Mouse (Mus musculus) gastrocnemius, adult 8-10 months (tissue): ENCODE measurements around the gene Akr1b8. TPM values are rescaled to one million over a fixed set of nuclear protein-coding genes. Genes with fewer than 3 reads are reported as not detected.
"Not testable (repeated sequence)": the region's sequence is repeated elsewhere in the genome, so short reads cannot be mapped to it uniquely, and the experiment has no call there.

ENCODE experiments used
- DNase-seq, 2 experiments: peaks; one replicate each; pipeline ENCODE4 v3.0.0; 2022; ENCODE audit warnings: low spot score in 2 of 2
- total RNA-seq, 4 experiments: library from RNA; stranded (reverse); gene quantifications; 2 replicates each; pipeline ENCODE4 v1.2.4; 2022

The Akr1b8 gene
- 1 to 10 TPM; 1.3 to 2.4 (median 1.6) TPM for total RNA-seq

DNA sequence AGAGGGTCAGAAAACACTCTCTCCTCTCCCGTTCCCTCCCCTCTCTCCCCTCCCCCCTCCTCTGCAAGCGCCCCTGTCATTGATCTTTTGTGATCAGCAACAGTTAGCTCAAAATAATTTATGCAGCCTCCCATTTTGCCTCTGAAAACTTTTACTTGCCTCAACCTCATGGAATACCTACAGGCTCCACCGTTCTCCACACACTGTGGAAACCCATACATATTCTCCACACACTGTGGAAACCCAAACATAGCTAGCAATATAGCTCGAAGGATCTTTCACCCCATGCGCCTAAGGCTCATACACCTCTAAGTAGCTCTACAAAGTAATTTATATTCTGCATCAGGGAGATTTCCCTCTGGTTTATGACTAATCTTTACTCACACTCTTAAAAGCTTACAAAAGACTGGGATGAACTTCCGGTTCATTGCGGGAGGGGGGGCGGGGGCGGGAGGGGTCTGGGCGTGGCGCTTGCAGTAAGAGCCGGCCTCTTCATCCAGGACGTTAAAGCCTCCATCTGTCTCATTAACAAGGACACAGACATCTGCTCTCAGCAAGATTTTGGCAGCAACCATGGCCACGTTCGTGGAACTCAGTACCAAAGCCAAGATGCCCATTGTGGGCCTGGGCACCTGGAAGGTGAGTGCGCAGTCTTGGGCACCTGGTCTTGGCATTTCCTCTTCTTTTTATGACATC lies at the start of gene Akr1b8:
Gene Akr1b8, plus strand, starts transcription at position 462 of the 696 bp plus-strand sequence.
- DNase-seq: peak in 1 of 2 experiments; percentile 13

DNA sequence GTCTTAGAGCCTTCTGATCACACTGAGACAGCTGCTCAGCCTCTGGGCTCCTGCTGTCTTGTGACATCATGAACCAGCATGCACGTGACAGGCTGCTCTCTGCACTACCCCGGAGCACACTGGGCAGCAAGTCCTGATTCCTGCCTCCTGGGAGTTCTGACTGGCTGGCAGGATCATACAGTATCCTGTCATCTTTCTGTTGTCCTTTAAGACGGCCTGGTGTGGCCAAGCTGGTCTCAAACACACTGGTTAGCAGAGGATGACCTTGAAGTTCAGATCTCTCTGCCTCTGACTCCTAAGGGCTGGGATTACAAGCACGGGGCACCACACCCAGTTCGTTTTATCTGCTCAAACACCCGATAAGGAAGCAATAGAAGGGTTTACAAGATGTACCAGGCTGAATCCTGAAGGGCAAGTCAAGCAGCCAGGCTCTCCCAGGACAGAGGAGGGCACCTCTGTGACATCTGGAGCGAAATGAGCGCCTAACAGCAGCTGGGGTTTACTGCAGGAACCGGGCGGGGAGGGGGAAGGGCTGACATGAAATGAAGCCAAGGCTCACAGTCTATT lies 49.2 kb upstream of the Akr1b8 start:
- peak; percentile 22 to 31 for DNase-seq

DNA sequence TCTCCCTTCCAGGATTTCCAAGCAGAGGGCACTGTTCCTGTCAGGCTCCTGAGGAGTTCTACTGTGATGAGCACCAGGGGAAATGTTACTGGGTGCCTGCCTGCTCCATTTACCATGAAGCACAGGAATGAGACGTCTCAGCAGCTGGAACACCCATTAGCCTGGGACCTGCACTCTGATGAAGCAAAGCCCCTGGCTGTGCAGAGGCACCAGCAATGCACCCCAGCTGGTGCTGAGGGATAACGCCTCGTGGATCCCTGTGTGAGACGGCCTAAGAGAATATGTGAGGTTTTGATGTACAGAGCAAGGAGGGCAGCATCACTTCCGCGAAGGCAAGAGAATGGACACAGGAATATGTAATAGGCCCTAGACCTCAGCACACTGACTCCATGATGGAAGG lies 47.1 kb upstream of the Akr1b8 start:
- no peak for DNase-seq

DNA sequence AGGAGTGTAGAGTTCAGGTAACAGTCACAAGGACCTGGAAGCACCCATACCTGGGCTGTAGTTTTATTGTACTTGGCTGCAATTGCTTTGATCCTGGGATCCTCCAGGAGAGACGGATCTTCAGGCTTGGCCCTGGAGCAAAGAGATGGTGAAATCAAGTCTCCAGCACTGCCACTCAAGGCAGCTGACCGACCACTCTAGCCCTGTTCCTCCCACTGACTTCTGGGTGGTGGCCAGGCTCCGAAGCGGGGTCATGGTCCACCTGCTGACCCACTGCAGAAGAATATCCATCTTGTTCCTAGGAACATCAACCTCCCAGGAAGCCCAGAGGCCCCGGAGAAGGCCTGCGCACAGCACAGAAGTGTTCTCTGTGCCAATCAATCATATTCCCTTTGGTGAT lies 44.4 kb upstream of the Akr1b8 start:
- no peak for DNase-seq

DNA sequence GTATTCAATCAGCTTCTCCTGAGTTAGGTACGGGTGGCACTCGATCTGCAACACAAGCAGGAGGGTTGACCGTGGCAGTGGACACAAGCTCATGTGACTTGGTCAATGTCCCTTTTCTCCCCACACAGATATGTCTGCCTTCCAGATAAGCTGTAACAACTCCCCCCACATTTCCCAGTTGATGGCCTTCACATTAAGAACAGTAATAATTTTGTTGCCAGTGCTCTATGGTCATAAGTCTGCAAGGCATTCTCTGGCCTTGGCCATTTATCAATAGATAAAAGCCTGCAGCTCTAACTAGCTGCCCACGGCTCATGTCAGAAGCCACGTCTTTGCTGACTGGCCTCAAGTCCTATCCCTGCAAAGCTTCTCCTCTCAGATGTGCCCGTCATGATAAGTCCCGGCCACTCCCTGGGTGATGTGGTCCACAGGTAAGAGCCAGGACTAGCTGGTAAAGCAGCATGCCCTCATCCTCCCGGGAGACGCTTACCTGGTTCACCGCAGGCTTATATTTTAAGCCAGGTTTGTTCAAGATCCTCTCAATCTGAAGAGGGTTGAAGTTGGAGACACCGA lies 43.8 kb upstream of the Akr1b8 start:
- no peak for DNase-seq

DNA sequence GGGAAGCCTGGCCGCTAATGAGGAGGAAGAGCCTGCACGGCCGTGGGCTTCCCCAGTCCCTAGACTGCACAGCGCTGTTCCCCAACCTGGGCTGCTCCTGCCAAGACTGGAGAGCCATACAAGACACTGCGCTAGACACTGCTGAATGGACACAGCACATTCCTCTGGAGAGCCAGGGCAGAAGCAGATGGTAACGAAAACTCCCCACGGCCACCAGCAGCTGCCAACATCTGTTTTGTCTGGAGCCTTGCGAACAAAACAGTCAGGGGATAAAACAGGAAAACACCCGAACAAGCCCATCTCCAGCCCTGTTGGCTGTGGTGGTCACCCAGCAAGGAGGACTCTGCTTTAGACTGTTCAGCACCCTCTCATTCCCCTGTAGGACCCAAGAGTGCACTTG lies 40.5 kb upstream of the Akr1b8 start:
- DNase-seq: no peak

DNA sequence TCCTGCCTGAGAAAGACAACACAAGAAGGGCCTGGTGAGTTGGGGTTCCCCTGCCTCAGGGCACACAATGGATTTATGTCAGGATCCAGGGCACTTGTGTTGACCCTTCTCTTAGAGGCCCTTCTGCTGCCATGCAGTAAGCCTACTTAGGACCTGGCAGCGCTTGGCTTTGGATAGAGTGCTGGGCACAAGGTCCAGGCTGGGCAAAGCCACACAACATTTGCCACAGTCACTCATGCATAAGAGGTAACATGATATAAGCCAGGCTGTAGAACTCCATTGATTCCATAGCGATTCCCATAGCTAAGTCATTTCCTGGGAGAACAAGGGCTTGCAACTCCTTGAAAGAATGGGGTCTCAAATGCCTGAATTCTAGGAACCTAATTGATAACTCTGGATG lies 40.0 kb upstream of the Akr1b8 start:
- peak; percentile 52 to 70 for DNase-seq

DNA sequence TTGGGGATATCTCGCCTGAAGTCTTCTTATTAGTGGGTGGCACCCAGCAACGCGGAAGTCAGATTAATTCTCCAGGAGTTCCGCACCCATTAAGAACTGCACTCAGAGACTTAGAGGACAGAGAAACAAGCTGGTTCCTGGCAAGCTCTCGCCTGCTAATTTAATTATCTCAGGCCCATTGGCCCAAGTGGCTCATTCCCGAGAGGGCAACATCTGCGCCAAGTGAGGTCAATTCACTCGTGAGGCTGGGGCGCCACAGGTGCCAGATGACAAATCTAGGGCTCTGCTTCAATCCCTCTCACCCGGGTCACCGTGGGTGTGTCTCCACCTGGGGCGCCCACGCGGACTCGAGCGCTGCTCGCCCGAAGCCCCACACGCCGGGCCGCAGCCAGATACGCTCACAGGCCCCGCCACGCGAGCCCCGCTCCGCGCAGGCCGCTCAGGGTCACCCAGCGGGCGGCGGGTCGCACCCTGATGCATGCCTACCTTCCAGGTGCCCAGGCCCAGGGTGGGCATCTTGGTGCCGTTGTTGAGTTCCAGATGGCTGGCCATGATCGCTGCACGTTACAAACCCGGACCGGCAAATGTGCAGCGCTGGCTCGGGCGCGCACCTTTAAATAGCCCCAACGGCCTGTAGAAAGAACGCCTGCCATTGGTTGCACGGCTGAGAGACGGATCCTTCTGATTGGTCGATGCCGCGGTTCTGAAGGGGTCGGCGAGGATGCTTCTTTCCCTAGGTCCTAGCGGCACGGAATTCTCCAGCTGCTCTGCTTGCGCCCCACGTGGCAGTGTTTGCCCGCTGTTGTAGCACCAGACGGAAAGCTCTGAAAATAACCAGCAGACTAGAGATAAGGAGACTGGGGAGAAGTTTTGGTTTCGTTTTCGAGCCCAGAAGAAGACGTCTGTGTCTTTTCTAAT lies 36.8 kb upstream of the Akr1b8 start, which contains the start of gene Akr1b3:
Gene Akr1b3, minus strand, starts transcription at position 625 of the 918 bp plus-strand sequence.
- DNase-seq: peak; percentile 80 to 87

DNA sequence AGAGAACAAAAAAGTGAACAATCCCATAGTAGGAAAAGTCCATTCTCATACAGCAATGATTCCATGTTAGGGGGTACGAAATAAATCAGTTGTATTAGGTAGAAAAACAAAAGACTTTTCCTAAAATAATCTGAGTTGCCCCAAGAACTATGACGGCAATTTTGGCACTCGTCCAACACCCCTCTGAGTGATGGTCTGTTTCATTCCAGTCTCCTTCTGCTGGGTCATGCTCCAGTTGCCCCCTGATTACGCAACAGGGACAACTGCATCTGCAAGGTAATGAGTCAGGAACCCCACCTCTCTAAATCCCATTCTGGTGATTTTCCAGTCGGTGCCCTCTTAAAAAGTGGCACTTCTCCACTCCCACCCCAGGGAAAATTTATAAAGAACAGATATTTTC lies 35.7 kb upstream of the Akr1b8 start:
- DNase-seq: no peak

DNA sequence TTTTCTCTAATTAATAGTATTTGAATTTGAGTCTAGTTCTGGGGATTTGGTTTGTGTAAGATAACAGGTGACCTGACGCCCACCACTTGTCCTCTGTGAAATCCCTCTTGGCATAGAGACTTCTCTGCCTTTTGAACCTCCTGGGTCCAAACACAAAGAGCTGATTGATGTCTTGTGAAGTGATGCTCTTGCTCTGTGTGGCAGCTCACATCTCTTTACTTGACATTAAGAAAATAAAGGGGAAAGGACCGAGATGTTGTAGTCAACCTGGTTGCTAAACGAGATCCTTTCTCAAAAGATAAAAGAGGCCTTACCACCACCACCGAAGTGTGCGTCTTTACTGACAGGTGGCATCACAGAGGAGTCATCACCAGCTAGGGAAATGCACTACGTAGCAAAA lies 35.3 kb upstream of the Akr1b8 start:
- no peak for DNase-seq

DNA sequence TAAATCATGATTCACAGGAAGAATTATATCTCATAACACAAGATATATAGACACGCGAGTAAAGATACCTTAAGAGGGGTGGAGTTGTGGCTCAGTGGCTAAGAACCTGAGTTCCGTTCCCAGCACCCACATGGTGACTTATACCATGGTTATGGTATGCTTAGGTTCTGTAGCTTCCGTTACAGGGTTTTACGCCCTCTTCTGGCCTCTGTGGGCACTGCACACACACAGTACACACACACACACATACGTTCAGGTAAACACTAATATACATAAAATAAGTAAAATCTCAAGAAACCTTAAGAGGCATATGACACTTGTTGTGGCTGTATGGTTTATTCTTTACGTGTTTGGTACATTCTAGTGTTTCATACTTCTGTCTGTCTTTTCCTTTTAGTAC lies 31.8 kb upstream of the Akr1b8 start:
- no peak for DNase-seq

DNA sequence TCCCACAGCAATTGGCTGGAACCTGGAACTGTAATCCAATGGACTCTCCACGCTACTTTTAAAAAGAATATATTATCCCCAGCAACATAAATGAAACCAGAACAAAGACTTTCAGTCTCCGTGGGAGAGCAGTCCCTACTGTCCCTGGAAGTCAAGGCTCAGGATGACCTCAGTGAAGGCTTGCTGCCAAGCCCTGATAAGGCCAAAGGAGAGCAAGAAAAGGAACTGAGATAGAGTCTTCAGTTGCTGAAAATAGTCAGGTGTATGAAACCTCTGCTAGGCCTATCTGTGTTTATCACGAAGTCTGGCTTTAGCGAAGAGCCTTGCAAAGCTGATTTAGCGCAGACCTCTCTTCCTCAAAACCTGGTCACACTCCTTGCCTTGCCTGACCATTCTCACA lies 22.5 kb upstream of the Akr1b8 start:
- DNase-seq: no peak

DNA sequence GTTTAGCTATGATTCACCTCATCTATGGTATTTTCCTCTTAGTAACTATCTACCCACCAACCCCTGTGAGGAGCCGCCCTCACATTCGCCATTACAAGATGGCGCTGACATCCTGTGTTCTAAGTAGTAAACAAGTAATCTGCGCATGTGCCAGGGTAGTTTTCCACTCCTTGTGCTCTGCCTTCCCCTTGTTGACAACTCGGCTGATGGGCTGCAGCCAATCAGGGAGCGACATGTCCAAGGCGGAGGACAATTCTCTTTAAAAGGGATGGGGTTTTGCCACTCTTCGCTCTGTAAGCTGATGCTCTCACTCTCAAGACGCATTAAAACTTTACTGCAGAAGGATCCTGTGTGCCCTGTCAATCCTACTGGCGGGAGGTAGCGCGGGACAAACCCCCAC lies 22.1 kb upstream of the Akr1b8 start:
- DNase-seq: not testable (repeated sequence)

DNA sequence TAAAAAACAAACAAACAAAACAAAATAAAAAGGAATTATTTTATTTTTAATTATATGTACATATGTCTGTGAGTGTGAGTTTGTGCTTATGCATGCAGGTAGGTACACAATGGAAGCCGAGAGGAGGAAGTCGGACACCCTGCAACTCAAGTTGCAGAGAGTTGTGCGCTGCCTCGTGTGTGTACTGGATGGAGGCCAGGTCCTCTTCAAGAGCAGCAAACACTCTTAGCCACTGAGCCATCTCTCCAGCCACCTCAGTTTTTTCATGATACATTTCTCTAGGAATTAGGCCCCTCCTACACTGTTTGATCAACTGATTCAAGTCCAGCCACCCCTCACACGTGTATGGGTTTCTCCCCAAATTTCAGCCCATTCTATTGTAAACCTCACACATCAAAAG lies 19.2 kb upstream of the Akr1b8 start:
- no peak for DNase-seq

DNA sequence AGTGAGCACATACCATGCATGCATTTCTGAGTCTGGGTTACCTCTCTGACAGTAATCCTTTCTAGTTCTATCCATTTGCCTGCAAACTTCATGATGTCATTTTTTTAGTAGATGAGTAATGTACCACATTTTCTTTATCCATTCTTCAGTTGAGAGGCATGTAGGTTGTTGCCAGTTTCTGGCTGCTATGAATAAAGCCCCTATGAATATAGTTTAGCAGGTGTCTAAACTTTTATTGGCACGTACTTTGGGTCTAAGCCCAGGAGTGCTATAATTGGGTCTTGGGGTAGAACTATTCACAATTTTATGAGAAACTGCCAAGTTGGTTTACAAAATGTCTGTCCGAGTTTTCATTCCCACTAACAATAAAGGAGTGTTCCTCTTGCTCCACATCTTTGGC lies 16.1 kb upstream of the Akr1b8 start:
- no peak for DNase-seq

DNA sequence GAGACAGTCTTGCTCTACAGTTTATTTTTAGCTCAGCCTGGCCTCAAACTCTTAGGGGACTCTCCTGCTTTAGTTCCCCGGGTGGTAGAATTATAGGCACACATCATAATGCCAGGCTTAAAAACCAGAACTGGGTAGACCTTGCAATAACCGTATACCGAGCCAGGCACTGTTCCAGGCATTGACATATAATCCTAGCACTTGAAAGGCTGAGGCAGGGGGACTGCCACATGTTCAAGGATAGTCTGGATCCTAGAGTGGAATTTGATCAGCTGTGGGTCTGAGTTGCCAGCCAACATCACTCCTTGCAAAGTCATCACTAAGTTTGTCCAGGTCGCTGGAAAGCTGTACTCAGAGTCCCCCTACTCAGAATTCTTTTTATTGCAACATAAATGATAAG lies 11.9 kb upstream of the Akr1b8 start:
- DNase-seq: peak in 1 of 2 experiments; percentile 17

DNA sequence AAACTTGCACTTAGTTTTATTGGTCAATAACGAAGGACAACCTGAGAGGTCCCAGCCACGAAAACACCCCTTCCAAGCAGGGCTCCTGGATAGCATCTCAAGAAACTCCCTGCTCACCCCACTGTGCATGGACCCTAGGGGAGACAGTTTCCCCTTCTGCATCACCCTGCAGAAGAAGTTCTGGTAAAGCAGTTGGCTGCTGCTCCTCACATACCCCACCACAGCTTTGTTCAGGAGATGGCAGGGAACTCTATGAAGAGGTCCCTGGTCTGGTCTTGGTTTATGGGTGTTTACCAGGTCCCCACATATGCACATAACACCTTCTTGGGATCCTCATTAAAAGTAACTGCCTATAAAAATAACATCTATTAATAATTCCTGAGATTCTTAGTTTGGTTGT lies 11.4 kb upstream of the Akr1b8 start:
- DNase-seq: no peak

DNA sequence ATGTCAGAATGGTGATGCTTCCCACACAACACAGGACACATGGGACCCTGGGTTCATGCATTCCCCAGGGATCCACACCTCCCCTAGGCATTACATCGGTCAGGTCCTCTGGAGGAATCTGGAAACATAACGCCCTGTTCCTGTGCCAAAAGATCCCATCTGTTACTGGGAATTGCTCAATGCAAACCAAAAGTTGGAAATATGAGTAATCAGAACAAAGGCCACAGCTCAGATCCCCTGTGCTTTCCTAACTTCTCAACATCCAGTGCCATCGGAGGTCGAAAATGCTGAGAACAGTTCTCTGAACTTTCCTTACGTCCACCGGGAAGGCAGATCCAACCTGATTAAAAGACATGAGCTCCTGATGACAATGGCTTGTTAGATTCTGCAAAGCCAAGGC lies 10.5 kb upstream of the Akr1b8 start:
- DNase-seq: no peak

DNA sequence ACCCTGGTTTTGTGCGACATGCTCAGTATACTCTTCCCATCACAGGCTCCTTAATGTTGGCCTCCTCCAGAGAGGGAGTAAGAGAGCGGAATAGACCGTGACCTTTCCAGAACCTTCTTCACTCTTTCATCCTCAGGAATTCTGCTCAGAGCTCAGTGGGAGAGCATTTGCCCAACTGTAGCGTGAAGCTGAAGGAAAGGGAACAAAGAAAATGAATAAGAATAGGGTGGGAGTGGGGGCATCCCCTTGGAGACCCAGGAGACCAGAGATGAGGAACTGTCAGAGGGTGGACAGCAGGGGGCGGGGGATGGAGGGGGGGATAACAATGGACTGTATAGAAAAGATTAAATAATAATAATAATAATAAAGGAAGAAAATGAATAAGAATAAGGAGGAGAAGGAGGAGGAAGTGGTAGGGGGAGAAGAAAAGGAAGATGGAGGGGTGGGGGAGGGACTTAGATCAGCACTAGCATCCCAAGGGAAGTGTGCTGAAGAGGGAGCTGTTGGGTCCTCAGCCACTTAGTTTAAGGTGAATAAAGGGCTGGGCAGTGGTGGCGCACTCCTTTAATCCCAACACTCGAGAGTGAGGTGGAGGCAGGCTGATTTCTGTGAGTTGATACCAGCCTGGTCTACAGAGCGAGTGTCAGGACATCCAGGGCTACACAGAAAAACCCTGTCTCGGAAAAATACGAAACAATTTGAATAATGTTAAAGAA lies 9.6 kb upstream of the Akr1b8 start:
- no peak for DNase-seq

DNA sequence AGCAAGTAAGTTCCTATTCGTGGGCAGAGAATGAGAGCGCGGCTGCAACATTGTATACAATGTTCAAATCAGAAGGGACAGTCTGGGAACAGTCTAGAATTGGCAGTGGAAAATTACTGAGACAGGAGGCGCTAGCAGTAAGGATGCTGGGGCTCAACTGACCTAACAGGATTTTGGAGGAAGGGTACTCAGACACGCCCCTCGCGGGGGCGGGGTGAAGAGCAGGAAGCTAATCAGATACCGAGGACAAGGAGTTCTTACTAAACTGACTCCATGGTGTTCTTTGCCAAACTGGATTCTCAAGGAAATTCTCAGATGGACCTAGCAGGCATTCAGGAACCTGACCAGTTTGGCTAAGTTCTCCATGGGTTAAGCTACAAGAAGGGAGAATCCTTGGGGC lies 9.0 kb upstream of the Akr1b8 start:
- DNase-seq: no peak
